Mouse (Mus musculus): ENCODE data around the gene Xrcc2. TPM values are rescaled to one million over a fixed set of nuclear protein-coding genes. Genes with fewer than 3 reads are reported as not detected.
"Not testable (repeated sequence)": the region's sequence is repeated elsewhere in the genome, so short reads cannot be mapped to it uniquely, and the experiment has no call there.

The Xrcc2 gene
- polyA plus RNA-seq (2012; rRNA removed): 2.8 and 3.8 TPM in 2 replicates

GRCm38 (mm10) chr5:25705567-25706349 is at the start of gene Xrcc2:
Xrcc2 (minus strand) TSS chr5:25705825.
- peaks cover 3% of the 10 kb centered on the region for H3K4me1 ChIP-seq (ENCODE audit: control insufficient read depth, insufficient read depth, low read length)
- peak; percentile 69; the same call in 1 of the 2 replicates for TF ChIP-seq POLR2A (IDR thresholded peaks at IDR 0.05; ENCODE audit: borderline replicate concordance, extremely low read depth, low read depth, low read length)
- TF ChIP-seq CTCF (IDR thresholded peaks at IDR 0.05; ENCODE audit: insufficient read depth, low read length): no peak
- WGBS: 8% methylated on average over 51 of the region's 51 CpGs
- peak; percentile 94 for DNase-seq
- H3K4me3 ChIP-seq (replicated peaks; ENCODE audit: extremely low read depth, low read depth, low read length): peak within 1 kb of the TSS; percentile 82

- Histone ChIP-seq H3K4me1 (ENCODE audit: control insufficient read depth, insufficient read depth, low read length) (no peaks in the 10 kb centered on the region), H3K4me3 (replicated peaks; ENCODE audit: extremely low read depth, low read depth, low read length) (no peak overlapping the region)
- WGBS: 9% methylated on average over 2 of the region's 2 CpGs
- TF ChIP-seq CTCF (IDR thresholded peaks at IDR 0.05; ENCODE audit: insufficient read depth, low read length) (no peak), POLR2A (IDR thresholded peaks at IDR 0.05; ENCODE audit: borderline replicate concordance, extremely low read depth, low read depth, low read length) (no peak)
- no peak for DNase-seq
Observed at GRCm38 (mm10) chr5:25754236-25754766, 48.7 kb upstream of the Xrcc2 start.

DNA sequence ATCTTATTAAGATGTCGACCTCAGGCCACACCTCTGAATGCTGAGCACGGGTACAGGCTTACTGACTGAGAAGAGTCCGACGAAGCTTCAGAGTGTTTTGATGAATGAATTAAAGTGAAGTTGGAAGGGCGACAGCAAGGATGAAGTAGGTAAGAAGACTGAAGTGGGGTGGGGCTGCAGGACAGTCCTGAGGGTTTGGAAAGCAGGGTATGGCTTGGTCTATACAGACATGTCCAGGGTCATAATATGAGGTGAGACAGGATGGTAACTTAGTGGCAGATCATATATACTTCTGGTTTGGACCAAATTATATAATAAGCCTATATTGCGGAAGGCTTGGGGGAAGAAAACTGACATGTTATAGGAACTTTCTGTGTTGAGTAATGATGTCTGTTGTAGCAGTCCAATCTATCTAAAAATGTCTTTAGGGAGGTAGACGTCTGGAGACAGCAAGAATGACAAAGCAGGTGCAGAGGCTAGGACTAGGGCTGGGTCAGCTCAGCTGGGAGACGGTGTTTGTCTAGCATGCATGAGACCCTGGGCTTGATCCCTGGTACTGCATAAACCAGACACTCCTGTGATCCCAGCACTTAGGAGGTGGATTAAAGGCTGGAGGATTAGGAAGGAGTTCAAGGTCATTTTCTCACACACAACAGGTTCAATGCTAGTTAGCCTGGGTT is 48.1 kb upstream of the Xrcc2 start:
- H3K4me1 ChIP-seq (ENCODE audit: control insufficient read depth, insufficient read depth, low read length): no peaks in the 10 kb centered on the region
- DNase-seq: no peak
- 39% methylated on average over 8 of the region's 8 CpGs for WGBS
- TF ChIP-seq CTCF (IDR thresholded peaks at IDR 0.05; ENCODE audit: insufficient read depth, low read length): no peak
- no peak for TF ChIP-seq POLR2A (IDR thresholded peaks at IDR 0.05; ENCODE audit: borderline replicate concordance, extremely low read depth, low read depth, low read length)
- no peak overlapping the region for H3K4me3 ChIP-seq (replicated peaks; ENCODE audit: extremely low read depth, low read depth, low read length)

- WGBS: 74% methylated on average over 5 of the region's 5 CpGs
- Histone ChIP-seq H3K4me3 (replicated peaks; ENCODE audit: extremely low read depth, low read depth, low read length) (no peak overlapping the region), H3K4me1 (ENCODE audit: control insufficient read depth, insufficient read depth, low read length) (no peaks in the 10 kb centered on the region)
- TF ChIP-seq CTCF (IDR thresholded peaks at IDR 0.05; ENCODE audit: insufficient read depth, low read length) (no peak), POLR2A (IDR thresholded peaks at IDR 0.05; ENCODE audit: borderline replicate concordance, extremely low read depth, low read depth, low read length) (no peak)
- DNase-seq: no peak
Observed at GRCm38 (mm10) chr5:25752862-25753261, 47.2 kb upstream of the Xrcc2 start.

GRCm38 (mm10) chr5:25751552-25751951 is 45.9 kb upstream of the Xrcc2 start:
- DNase-seq: no peak
- H3K4me3 ChIP-seq (replicated peaks; ENCODE audit: extremely low read depth, low read depth, low read length): no peak overlapping the region

DNA sequence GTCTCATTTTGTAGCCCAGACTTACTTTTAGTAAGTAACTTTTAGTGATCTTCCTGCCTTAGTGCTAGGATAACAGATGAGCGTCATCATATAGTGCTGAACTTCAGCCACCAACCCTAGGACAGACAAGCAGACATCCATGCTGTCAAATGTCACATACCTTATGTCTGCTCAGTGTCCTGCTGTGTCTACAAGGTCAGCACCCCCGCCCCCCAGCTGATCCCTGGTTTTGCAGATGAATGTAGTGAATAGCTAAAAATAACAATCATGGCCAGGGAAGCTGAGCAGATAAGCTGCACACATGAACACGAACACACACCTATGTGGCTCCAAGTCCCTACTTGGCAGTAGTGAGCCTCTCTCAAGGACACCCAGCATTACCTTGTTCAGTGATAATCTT is 43.0 kb upstream of the Xrcc2 start:
- TF ChIP-seq CTCF (IDR thresholded peaks at IDR 0.05; ENCODE audit: insufficient read depth, low read length): no peak
- no peak for TF ChIP-seq POLR2A (IDR thresholded peaks at IDR 0.05; ENCODE audit: borderline replicate concordance, extremely low read depth, low read depth, low read length)
- no peak for DNase-seq
- H3K4me3 ChIP-seq (replicated peaks; ENCODE audit: extremely low read depth, low read depth, low read length): no peak overlapping the region
- no peaks in the 10 kb centered on the region for H3K4me1 ChIP-seq (ENCODE audit: control insufficient read depth, insufficient read depth, low read length)
- WGBS: 71% methylated on average over 3 of the region's 3 CpGs

More at GRCm38 (mm10) chr5:25751552-25751951, 45.9 kb upstream of the Xrcc2 start:
- no peaks in the 10 kb centered on the region for H3K4me1 ChIP-seq (ENCODE audit: control insufficient read depth, insufficient read depth, low read length)
- TF ChIP-seq POLR2A (IDR thresholded peaks at IDR 0.05; ENCODE audit: borderline replicate concordance, extremely low read depth, low read depth, low read length) (no peak), CTCF (IDR thresholded peaks at IDR 0.05; ENCODE audit: insufficient read depth, low read length) (no peak)

DNA sequence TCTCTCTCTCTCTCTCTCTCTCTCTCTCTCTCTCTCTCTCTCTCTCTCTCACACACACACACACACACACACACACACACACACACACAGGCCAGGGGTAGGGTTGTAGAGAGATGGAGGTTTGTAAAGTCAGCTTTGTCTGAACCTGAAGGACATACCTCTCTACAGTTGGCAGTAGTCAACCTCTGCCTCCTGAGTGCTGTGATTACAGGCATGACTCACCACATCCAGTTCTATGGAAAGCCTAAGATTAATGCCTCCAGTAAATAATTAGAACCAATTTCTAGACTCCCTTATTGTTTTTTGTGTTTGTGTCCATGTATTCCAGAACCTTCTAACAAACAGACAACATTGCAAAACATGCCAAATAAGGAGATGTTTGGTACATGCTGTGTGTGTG is 42.3 kb upstream of the Xrcc2 start:
- Histone ChIP-seq H3K4me1 (ENCODE audit: control insufficient read depth, insufficient read depth, low read length) (no peaks in the 10 kb centered on the region), H3K4me3 (replicated peaks; ENCODE audit: extremely low read depth, low read depth, low read length) (no peak overlapping the region)
- TF ChIP-seq POLR2A (IDR thresholded peaks at IDR 0.05; ENCODE audit: borderline replicate concordance, extremely low read depth, low read depth, low read length) (no peak), CTCF (IDR thresholded peaks at IDR 0.05; ENCODE audit: insufficient read depth, low read length) (no peak)
- DNase-seq: no peak

DNA sequence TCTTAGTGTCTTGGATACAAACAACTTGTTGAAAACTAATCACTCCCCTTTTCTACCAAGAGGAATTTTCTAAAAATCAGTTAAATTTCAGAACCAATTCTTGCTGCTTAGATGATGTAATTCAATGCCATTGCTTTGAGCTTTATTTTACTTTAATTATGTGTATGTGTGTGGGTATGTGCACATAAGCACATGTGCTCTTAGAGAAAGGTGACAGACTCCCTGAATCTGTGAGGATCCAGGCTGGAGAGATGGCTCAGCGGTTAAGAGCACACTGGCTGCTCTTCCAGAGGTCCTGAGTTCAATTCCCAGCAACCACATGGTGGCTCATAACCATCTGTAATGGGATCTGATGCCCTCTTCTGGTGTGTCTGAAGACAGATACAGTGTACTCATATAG is 33.3 kb upstream of the Xrcc2 start:
- DNase-seq; H3K4me1 ChIP-seq (ENCODE audit: control insufficient read depth, insufficient read depth, low read length); H3K4me3 ChIP-seq (replicated peaks; ENCODE audit: extremely low read depth, low read depth, low read length): not testable (repeated sequence)
- 90% methylated on average over 1 of the region's 1 CpGs for WGBS

DNA sequence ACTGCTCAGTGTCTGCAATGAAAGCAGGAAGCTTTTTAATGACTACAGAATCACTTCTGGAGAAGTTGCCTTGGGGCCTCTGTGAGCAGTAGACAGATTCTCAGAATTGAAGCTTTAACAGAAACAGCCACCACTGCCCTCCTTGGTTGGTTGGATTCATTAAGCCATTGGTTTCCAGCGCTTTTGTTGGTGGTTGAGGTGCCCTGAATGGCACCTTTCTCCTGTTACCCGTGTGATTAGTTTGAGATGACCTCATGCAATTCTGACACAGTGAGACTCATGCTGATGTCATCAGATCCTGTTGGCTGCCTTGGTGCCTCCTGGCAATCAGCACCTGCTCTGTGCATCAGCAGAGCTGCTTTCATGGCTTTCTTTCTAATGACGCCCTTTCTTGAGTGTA is 32.8 kb upstream of the Xrcc2 start:
- 62% methylated on average over 3 of the region's 3 CpGs for WGBS
- DNase-seq: no peak
- H3K4me1 ChIP-seq (ENCODE audit: control insufficient read depth, insufficient read depth, low read length): no peaks in the 10 kb centered on the region
- no peak for TF ChIP-seq POLR2A (IDR thresholded peaks at IDR 0.05; ENCODE audit: borderline replicate concordance, extremely low read depth, low read depth, low read length)
- TF ChIP-seq CTCF (IDR thresholded peaks at IDR 0.05; ENCODE audit: insufficient read depth, low read length): no peak
- no peak overlapping the region for H3K4me3 ChIP-seq (replicated peaks; ENCODE audit: extremely low read depth, low read depth, low read length)

DNA sequence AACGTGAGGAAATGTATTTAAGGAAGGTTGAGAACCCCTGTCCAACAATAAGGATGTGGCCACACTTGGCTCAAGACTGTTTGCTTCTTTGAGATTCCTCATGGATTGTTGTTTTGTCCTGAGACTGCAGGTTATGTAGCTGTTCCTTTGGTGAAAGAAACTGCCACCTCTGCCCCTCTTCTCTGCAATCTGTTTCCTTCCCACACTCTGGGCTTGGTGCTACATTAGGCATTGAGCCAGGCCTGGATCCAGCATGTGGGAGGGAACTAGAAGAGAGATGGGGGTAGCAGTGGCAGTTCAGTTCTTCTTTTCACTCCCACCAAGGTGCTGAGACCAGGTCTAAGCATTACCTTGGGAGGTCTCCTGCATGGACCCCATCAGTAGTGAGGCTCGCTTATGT is 30.2 kb upstream of the Xrcc2 start:
- 68% methylated on average over 2 of the region's 2 CpGs for WGBS
- TF ChIP-seq POLR2A (IDR thresholded peaks at IDR 0.05; ENCODE audit: borderline replicate concordance, extremely low read depth, low read depth, low read length): no peak
- no peak for TF ChIP-seq CTCF (IDR thresholded peaks at IDR 0.05; ENCODE audit: insufficient read depth, low read length)
- Histone ChIP-seq H3K4me3 (replicated peaks; ENCODE audit: extremely low read depth, low read depth, low read length) (no peak overlapping the region), H3K4me1 (ENCODE audit: control insufficient read depth, insufficient read depth, low read length) (no peaks in the 10 kb centered on the region)
- no peak for DNase-seq

All from lung, adult 2 months (tissue).